Mouse (Mus musculus) kidney, adult 2 months (tissue): ENCODE measurements around the gene Ccdc162.
A peak's percentile ranks its signal among the peaks of the same experiment; 100 is the strongest.

Source experiments
- CTCF ChIP-seq: fragments of 200-500 bp; conservative IDR thresholded peaks from 2 replicates; pipeline ENCODE4 v1.5.1; 2011; ENCODE audit warnings: low read depth, mild to moderate bottlenecking, control low read depth, low read length, moderate library complexity, mixed read lengths; ENCODE audit not compliant: insufficient read depth, insufficient read length
- POLR2A ChIP-seq: fragments of 200-500 bp; IDR thresholded peaks from one replicate; pipeline ENCODE4 v1.6.1; 2011; ENCODE audit warnings: low read depth, low read length, control low read depth

GRCm38 (mm10) chr10:41682546-41683393 lies 33.7 kb downstream of the Ccdc162 start:
- TF ChIP-seq CTCF: peak; percentile 88
- TF ChIP-seq POLR2A: no peak
